Mouse (Mus musculus): ENCODE measurements around the gene Icmt. TPM values are rescaled to one million over a fixed set of nuclear protein-coding genes. Genes with fewer than 3 reads are reported as not detected.

Icmt gene
- polyA plus RNA-seq, 2 experiments: 6.5 to 7.0 TPM

DNA sequence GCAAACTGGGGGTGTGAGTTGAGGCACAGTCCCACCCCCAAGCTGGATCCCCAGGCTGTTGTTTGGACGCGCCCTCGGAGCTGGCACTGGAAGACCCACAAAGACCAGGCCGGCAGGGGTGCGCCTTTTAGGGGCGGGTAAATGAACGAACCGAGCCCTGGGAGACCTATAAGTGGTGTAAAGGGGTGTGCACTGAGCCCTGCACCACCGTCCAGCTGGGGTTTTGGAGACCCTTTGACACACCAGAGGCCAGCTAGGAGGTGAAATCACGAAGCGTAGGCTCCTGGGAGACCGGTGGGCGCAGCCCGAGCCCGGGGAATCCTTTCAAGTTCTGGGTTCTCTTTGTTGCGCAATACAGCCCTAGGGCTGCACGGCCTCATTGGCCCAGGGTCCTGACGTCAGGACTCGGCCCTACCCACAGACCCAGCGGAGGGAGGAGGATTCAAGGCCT is 22.3 kb upstream of the Icmt start:
- H3K27me3 ChIP-seq (ENCODE audit: control insufficient read depth, insufficient read depth, low read length): peaks cover 33% of the 10 kb centered on the region
- ATAC-seq (ENCODE audit: insufficient read depth) (no peak), DNase-seq (ENCODE audit: low read depth in 3 of 3, low spot score in 3 of 3) (no peak)
- H3K4me2 ChIP-seq (ENCODE audit: low read depth): peak overlapping the region; percentile 56
- no peaks in the 10 kb centered on the region for H3K36me3 ChIP-seq (replicated peaks; ENCODE audit: control insufficient read depth, insufficient read depth, low read depth)
- 3% methylated on average over 20 of the region's 20 CpGs for WGBS (ENCODE audit: insufficient replicate concordance)
- H3K4me1 ChIP-seq (replicated peaks; ENCODE audit: control insufficient read depth in 2 of 2, insufficient read depth in 2 of 2, low read length in 1 of 2): no peaks in the 10 kb centered on the region
- H3K9me3 ChIP-seq (ENCODE audit: control insufficient read depth, low read length): no peaks in the 10 kb centered on the region
- no peak overlapping the region for H3K9ac ChIP-seq (replicated peaks)
- no peak overlapping the region for H3K27ac ChIP-seq
- TF ChIP-seq CTCF (IDR thresholded peaks at IDR 0.05; ENCODE audit: low read depth): no peak
- TF ChIP-seq EP300 (IDR thresholded peaks at IDR 0.05; ENCODE audit: low read depth): no peak
- H3K4me3 ChIP-seq (ENCODE audit: insufficient read depth in 1 of 2, low read depth in 2 of 2, low read length in 2 of 2): peak overlapping the region; percentile 35 to 48

DNA sequence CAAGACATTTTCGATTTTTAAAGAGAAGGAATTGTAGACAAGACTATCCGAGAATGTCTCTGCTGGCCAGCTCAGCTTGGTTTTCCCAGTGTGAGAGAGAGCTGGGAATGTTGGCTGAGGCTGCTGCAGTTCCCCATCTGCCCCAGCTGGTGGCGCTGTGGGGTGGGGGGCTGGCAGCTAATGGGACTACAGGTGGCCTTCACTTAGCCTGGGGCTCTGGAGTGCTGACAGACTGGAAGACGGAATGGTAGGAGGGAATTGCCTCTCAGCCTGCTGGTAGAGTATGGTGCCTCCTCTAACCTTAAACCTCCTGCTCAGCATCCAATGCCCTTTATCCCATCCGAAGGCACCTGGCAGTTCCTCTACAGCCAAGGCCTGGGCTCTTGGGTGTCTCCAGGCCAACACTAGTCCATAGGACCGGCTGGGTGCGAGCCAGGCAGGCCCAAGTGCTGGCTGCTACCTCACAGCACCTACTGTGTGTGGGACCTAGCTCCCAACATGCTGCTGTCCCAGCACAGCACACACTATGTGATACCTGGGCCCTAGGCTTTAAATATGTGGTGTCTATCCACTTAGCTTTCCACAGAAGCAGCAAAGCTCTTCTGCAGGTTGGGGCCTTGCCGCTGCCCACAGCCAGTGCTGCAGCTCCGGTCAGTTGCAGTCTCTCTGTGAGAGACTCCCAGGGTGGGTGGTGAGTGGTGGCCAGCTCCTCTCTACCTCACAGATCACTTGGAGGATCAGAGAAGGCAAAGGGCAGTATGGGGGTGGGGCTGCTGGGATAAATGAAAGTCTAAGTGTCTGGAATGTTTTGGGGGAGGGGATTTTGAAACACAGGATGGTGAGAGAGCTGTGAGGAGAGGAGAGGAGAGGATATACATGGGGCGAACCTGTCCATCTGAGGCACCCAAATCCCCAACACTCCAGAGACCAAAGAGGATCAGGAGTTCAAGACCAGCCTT is 20.4 kb upstream of the Icmt start:
- Histone ChIP-seq H3K36me3 (replicated peaks; ENCODE audit: control insufficient read depth, insufficient read depth, low read depth) (no peaks in the 10 kb centered on the region), H3K27me3 (ENCODE audit: control insufficient read depth, insufficient read depth, low read length) (peaks cover 38% of the 10 kb centered on the region), H3K4me1 (replicated peaks; ENCODE audit: control insufficient read depth in 2 of 2, insufficient read depth in 2 of 2, low read length in 1 of 2) (no peaks in the 10 kb centered on the region), H3K27ac (no peak overlapping the region), H3K9me3 (ENCODE audit: control insufficient read depth, low read length) (no peaks in the 10 kb centered on the region), H3K4me2 (ENCODE audit: low read depth) (no peak overlapping the region), H3K9ac (replicated peaks) (no peak overlapping the region), H3K4me3 (ENCODE audit: insufficient read depth in 1 of 2, low read depth in 2 of 2, low read length in 2 of 2) (no peak overlapping the region)
- TF ChIP-seq EP300 (IDR thresholded peaks at IDR 0.05; ENCODE audit: low read depth): no peak
- TF ChIP-seq CTCF (IDR thresholded peaks at IDR 0.05; ENCODE audit: low read depth): peak; percentile 81
- ATAC-seq (ENCODE audit: insufficient read depth) (no peak), DNase-seq (ENCODE audit: low read depth in 3 of 3, low spot score in 3 of 3) (no peak)
- WGBS (ENCODE audit: insufficient replicate concordance): 45% methylated on average over 10 of the region's 10 CpGs

DNA sequence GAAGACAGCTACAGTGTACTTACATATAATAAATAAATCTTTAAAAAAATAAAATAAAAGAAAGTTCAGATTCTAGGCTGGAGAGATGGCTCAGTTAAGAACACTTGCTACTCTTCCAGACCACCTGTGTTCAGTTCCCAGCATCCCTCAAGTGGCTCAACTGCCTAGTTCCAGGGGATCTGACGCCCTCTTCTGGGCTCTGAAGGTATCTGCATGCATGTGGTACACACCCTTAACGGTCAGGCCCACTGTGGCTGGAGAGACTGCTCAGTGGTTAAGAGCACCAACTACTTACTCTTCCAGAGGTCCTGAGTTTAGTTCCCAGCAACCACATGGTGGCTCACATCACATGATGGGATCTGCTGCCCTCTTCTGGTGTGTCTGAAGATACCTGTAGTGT is 19.1 kb upstream of the Icmt start:
- H3K9ac ChIP-seq (replicated peaks): no peak overlapping the region
- H3K36me3 ChIP-seq (replicated peaks; ENCODE audit: control insufficient read depth, insufficient read depth, low read depth): no peaks in the 10 kb centered on the region
- no peak for ATAC-seq (ENCODE audit: insufficient read depth)
- 77% methylated on average over 2 of the region's 2 CpGs for WGBS (ENCODE audit: insufficient replicate concordance)
- H3K4me2 ChIP-seq (ENCODE audit: low read depth): no peak overlapping the region
- TF ChIP-seq CTCF (IDR thresholded peaks at IDR 0.05; ENCODE audit: low read depth) (peak; percentile 33; the same call in 1 of the 2 replicates), EP300 (IDR thresholded peaks at IDR 0.05; ENCODE audit: low read depth) (no peak)
- DNase-seq (ENCODE audit: low read depth in 3 of 3, low spot score in 3 of 3): no peak
- no peak overlapping the region for H3K4me3 ChIP-seq (ENCODE audit: insufficient read depth in 1 of 2, low read depth in 2 of 2, low read length in 2 of 2)
- no peaks in the 10 kb centered on the region for H3K4me1 ChIP-seq (replicated peaks; ENCODE audit: control insufficient read depth in 2 of 2, insufficient read depth in 2 of 2, low read length in 1 of 2)
- no peaks in the 10 kb centered on the region for H3K9me3 ChIP-seq (ENCODE audit: control insufficient read depth, low read length)
- no peak overlapping the region for H3K27ac ChIP-seq
- peaks cover 49% of the 10 kb centered on the region for H3K27me3 ChIP-seq (ENCODE audit: control insufficient read depth, insufficient read depth, low read length)

DNA sequence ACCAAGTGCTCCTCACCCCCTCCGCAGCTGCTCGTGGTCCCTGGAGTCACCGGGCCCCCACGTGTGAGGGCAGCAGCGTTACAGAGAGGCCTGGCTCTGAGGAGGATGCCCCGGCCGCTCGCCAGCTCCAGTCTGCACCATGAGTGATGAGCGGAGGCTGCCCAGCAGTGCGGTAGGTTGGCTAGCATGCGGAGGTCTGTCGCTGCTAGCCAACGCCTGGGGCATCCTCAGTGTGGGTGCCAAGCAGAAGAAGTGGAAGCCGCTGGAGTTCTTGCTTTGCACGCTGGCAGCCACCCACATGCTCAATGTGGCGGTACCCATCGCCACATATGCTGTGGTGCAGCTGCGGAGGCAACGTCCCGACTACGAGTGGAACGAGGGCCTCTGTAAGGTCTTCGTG is 18.0 kb upstream of the Icmt start:
- no peak overlapping the region for H3K27ac ChIP-seq
- DNase-seq (ENCODE audit: low read depth in 3 of 3, low spot score in 3 of 3) (no peak), ATAC-seq (ENCODE audit: insufficient read depth) (no peak)
- no peaks in the 10 kb centered on the region for H3K36me3 ChIP-seq (replicated peaks; ENCODE audit: control insufficient read depth, insufficient read depth, low read depth)
- H3K4me1 ChIP-seq (replicated peaks; ENCODE audit: control insufficient read depth in 2 of 2, insufficient read depth in 2 of 2, low read length in 1 of 2): no peaks in the 10 kb centered on the region
- no peak overlapping the region for H3K4me2 ChIP-seq (ENCODE audit: low read depth)
- TF ChIP-seq EP300 (IDR thresholded peaks at IDR 0.05; ENCODE audit: low read depth) (no peak), CTCF (IDR thresholded peaks at IDR 0.05; ENCODE audit: low read depth) (no peak)
- H3K4me3 ChIP-seq (ENCODE audit: insufficient read depth in 1 of 2, low read depth in 2 of 2, low read length in 2 of 2): no peak overlapping the region
- WGBS (ENCODE audit: insufficient replicate concordance): 77% methylated on average over 23 of the region's 23 CpGs
- peaks cover 49% of the 10 kb centered on the region for H3K27me3 ChIP-seq (ENCODE audit: control insufficient read depth, insufficient read depth, low read length)
- H3K9me3 ChIP-seq (ENCODE audit: control insufficient read depth, low read length): no peaks in the 10 kb centered on the region
- no peak overlapping the region for H3K9ac ChIP-seq (replicated peaks)

DNA sequence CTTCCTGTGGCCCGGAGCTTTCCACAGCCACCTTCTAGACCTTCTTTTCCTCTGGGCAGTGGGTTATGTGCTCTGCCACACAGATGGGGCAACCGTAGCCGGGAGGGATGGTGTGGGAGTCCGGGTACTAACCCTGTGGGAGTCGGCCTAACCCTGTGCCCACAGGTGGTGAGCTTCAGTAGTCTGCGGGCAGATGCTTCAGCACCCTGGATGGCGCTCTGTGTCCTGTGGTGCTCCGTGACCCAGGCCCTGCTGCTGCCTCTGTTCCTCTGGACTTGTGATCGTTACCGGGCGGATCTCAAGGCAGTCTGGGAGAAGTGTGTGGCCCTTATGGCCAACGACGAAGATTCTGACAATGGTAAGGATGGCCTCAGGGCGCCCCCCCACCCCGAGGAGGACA is 15.4 kb upstream of the Icmt start:
- H3K9me3 ChIP-seq (ENCODE audit: control insufficient read depth, low read length): no peaks in the 10 kb centered on the region
- H3K27ac ChIP-seq: no peak overlapping the region
- ATAC-seq (ENCODE audit: insufficient read depth): no peak
- H3K36me3 ChIP-seq (replicated peaks; ENCODE audit: control insufficient read depth, insufficient read depth, low read depth): no peaks in the 10 kb centered on the region
- H3K4me1 ChIP-seq (replicated peaks; ENCODE audit: control insufficient read depth in 2 of 2, insufficient read depth in 2 of 2, low read length in 1 of 2): no peaks in the 10 kb centered on the region
- no peak overlapping the region for H3K4me3 ChIP-seq (ENCODE audit: insufficient read depth in 1 of 2, low read depth in 2 of 2, low read length in 2 of 2)
- no peak for DNase-seq (ENCODE audit: low read depth in 3 of 3, low spot score in 3 of 3)
- no peak overlapping the region for H3K4me2 ChIP-seq (ENCODE audit: low read depth)
- no peak overlapping the region for H3K9ac ChIP-seq (replicated peaks)
- peaks cover 53% of the 10 kb centered on the region for H3K27me3 ChIP-seq (ENCODE audit: control insufficient read depth, insufficient read depth, low read length)
- TF ChIP-seq CTCF (IDR thresholded peaks at IDR 0.05; ENCODE audit: low read depth) (no peak), EP300 (IDR thresholded peaks at IDR 0.05; ENCODE audit: low read depth) (no peak)
- 40% methylated on average over 15 of the region's 15 CpGs for WGBS (ENCODE audit: insufficient replicate concordance)

All from liver, embryonic 14.5 days (tissue).